Mouse (Mus musculus): ENCODE results near the gene Sgf29.

DNA sequence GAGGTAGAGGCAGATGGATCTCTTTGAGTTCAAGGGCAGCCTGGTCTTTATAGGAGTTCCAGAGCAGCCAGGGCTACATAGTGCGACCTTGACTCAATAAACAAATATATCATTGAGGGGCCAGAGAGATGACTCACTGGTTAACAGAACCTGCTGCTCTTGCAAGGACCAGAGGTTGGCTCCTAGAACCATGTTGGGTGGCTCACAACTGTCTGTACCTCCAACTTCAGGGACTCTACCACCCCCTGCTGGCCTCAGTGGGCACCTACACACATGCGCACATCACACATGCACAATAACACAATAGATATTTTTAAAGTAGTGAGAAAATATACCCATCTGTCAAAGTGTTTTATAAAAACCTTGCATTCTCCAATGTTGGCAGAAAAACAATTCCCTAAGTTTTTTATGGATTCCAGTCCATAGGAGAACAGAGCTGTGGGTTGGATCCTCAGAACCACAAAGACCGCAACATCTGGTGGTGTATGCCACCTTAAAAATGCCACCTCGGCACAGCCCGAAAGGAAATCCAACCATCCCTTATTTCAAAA, 69.8 kb downstream of the Sgf29 start:
- TF ChIP-seq CTCF (IDR thresholded peaks at IDR 0.05) (peak; percentile 7; the same call in 1 of the 2 replicates), POLR2A (IDR thresholded peaks at IDR 0.05; ENCODE audit: insufficient read depth, low read depth, low read length) (no peak), EP300 (IDR thresholded peaks at IDR 0.05; ENCODE audit: insufficient read depth, low read depth, low read length) (no peak)
